Mouse (Mus musculus) olfactory bulb, adult 2 months (tissue): ENCODE measurements around the gene Ugt2b34.

Experiments used
- CTCF ChIP-seq: fragments of 200-500 bp; IDR thresholded peaks from 2 replicates; pipeline ENCODE4 v1.5.1; 2012; ENCODE audit warnings: low read depth, mild to moderate bottlenecking, low read length, moderate library complexity; ENCODE audit not compliant: insufficient read depth
- POLR2A ChIP-seq: fragments of 200-500 bp; IDR thresholded peaks from 2 replicates; pipeline ENCODE4 v1.6.1; 2012; ENCODE audit warnings: mild to moderate bottlenecking, low read depth, low read length, moderate library complexity; ENCODE audit not compliant: insufficient read depth

GRCm38 (mm10) chr5:86871877-86872276 is 34.9 kb downstream of the Ugt2b34 start:
- TF ChIP-seq POLR2A (no peak), CTCF (no peak)
